Mouse (Mus musculus) ES-E14 (cell line): Measurements from ENCODE around the gene Gipc2. TPM values are rescaled to one million over a fixed set of nuclear protein-coding genes. Genes with fewer than 3 reads are reported as not detected.
A peak's percentile ranks its signal among the peaks of the same experiment; 100 is the strongest.

Source experiments
- DNase-seq: peaks from one replicate; pipeline ENCODE4 v3.0.0-alpha.2; 2013; ENCODE audit warnings: low read depth, low spot score
- H3K27ac ChIP-seq: 2 replicates; pipeline ENCODE4 v1.5.1; 2012; ENCODE audit warnings: low read depth, mild to moderate bottlenecking, low read length, moderate library complexity, mixed read lengths; ENCODE audit not compliant: poor library complexity, insufficient read depth, severe bottlenecking
- H3K36me3 ChIP-seq: 2 replicates; pipeline ENCODE4 v1.6.1; 2012; ENCODE audit warnings: mild to moderate bottlenecking, low read length, moderate library complexity, mixed read lengths; ENCODE audit not compliant: control insufficient read depth, poor library complexity, insufficient read depth, severe bottlenecking
- H3K4me1 ChIP-seq, 2 experiments: fragments of 150-350 bp in 1 of 2; sonication (generic) in 1 of 2; 2 replicates each; pipeline ENCODE4 v1.6.1; 2012; ENCODE audit warnings: low read length in 2 of 2, mild to moderate bottlenecking in 1 of 2, mixed read lengths in 1 of 2; ENCODE audit not compliant: control insufficient read depth in 2 of 2, insufficient read depth in 2 of 2, poor library complexity in 1 of 2
- H3K4me3 ChIP-seq, 2 experiments: fragments of 150-350 bp in 1 of 2; sonication (generic) in 1 of 2; 2 replicates each; pipeline ENCODE4 v1.5.1; 2012; ENCODE audit warnings: low read length in 2 of 2, low read depth in 1 of 2, mild to moderate bottlenecking in 1 of 2, mixed read lengths in 1 of 2; ENCODE audit not compliant: insufficient read depth in 1 of 2, poor library complexity in 1 of 2, severe bottlenecking in 1 of 2
- H3K9ac ChIP-seq: 2 replicates; pipeline ENCODE4 v1.6.1; 2012; ENCODE audit warnings: low read depth, mild to moderate bottlenecking, low read length, mixed read lengths; ENCODE audit not compliant: poor library complexity, insufficient read depth, severe bottlenecking
- H3K9me3 ChIP-seq: fragments of 150-350 bp; sonication (generic); 2 replicates; pipeline ENCODE4 v1.6.1; 2012; ENCODE audit warnings: low read depth, mild to moderate bottlenecking, low read length; ENCODE audit not compliant: control insufficient read depth, insufficient read depth
- CHD2 ChIP-seq: IDR thresholded peaks from 2 replicates; pipeline ENCODE4 v1.6.1; 2014; ENCODE audit warnings: mild to moderate bottlenecking, low read depth, low read length, inconsistent platforms
- HCFC1 ChIP-seq: IDR thresholded peaks from 2 replicates; pipeline ENCODE4 v1.6.1; 2012; ENCODE audit warnings: low read length, inconsistent platforms, borderline replicate concordance; ENCODE audit not compliant: insufficient read depth
- MAFK ChIP-seq: IDR thresholded peaks from 2 replicates; pipeline ENCODE4 v1.6.1; 2014; ENCODE audit warnings: mild to moderate bottlenecking, low read depth, low read length, inconsistent platforms; ENCODE audit not compliant: insufficient read depth
- ZC3H11A ChIP-seq: IDR thresholded peaks from 2 replicates; pipeline ENCODE4 v1.6.1; 2012; ENCODE audit warnings: low read depth, mild to moderate bottlenecking, inconsistent platforms, low read length, borderline replicate concordance
- ZNF384 ChIP-seq: IDR thresholded peaks from 2 replicates; pipeline ENCODE4 v1.6.1; 2012; ENCODE audit warnings: low read depth, low read length, inconsistent platforms
- in situ Hi-C, 2 experiments: fragments of 600-800 bp; cut with MboI; formaldehyde crosslinking; loops; one replicate each; pipeline ENCODE4 v1.15.1; 2025; ENCODE audit warnings: low sequenced_read_pairs in 2 of 2, inconsistent platforms in 1 of 2; ENCODE audit not compliant: unreplicated experiment in 2 of 2
- total RNA-seq: library from RNA; depleted of rRNA; stranded (reverse); fragments of 300-350 nt; gene quantifications from 2 replicates; pipeline ENCODE4 v1.2.3, GENCODE M21; 2012

The Gipc2 gene
- total RNA-seq, 1 experiment: 0.76 TPM

DNA sequence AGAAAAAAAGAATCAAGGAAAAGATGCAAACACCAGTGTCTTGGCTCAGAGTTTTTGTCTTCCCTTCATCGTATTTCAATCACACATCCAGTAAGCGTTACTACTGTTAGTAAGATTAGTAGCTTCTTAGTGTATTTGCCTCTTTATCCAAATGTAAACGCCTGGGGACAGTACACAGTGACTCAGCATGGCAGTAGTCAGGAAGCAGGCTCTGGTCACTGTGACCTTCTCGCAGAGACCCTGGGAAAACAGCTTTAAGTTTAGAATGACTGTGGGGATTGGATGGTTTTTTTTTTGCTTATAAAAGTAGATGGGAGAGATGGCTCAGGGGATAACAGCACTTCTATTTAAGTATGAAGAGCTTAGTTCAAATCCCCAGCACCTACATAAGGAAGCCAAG, 46.0 kb downstream of the Gipc2 start:
- DNase-seq: no peak

DNA sequence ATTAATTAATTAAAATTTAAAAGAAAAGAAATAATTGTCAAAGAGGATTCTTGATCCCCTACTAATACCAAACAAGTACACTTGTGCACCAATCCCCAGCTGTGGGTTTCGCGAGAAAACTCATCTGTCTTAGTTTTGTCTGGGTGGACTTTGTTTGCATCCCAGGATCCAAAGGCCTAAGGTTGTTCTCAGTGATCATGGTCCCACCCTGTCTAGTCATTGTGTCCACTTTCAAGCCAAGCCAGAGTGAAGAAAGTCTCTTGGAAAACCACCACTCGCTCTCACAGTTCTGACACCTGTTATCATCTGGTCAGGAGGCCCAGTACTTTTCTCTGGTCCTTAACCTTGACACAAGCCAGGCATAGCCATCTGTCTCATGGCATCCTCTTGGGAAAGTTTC, 48.1 kb downstream of the Gipc2 start:
- H3K36me3 ChIP-seq: no peaks in the 10 kb centered on the region
- H3K4me3 ChIP-seq: no peak overlapping the region
- H3K9ac ChIP-seq: no peak overlapping the region
- DNase-seq: no peak
- H3K4me1 ChIP-seq: peaks cover 0 to 7% of the 10 kb centered on the region in 2 experiments; a peak in 1 of 4 replicates
- H3K9me3 ChIP-seq: no peaks in the 10 kb centered on the region
- no peak for TF ChIP-seq ZC3H11A
- TF ChIP-seq CHD2: no peak
- no peak for TF ChIP-seq HCFC1
- no peak for TF ChIP-seq MAFK
- no peak for TF ChIP-seq ZNF384
- no peak overlapping the region for H3K27ac ChIP-seq
- in situ Hi-C loops: loop anchor here in 1 of 2 experiments (10.0 kb wide), 1 partner anchor 87 kb away; no protein-coding TSS in a partner anchor

More for the DNA sequence above, 46.0 kb downstream of the Gipc2 start:
- Histone ChIP-seq H3K27ac (no peak overlapping the region), H3K9ac (no peak overlapping the region), H3K4me3 (no peak overlapping the region), H3K36me3 (no peaks in the 10 kb centered on the region), H3K4me1 (peaks cover 0 to 9% of the 10 kb centered on the region in 2 experiments; a peak in 1 of 4 replicates), H3K9me3 (no peaks in the 10 kb centered on the region)
- in situ Hi-C loops: loop anchor here in 1 of 2 experiments (10.0 kb wide), 1 partner anchor 85 kb away; no protein-coding TSS in a partner anchor
- TF ChIP-seq MAFK (no peak), ZNF384 (no peak), CHD2 (no peak), HCFC1 (no peak), ZC3H11A (no peak)

DNA sequence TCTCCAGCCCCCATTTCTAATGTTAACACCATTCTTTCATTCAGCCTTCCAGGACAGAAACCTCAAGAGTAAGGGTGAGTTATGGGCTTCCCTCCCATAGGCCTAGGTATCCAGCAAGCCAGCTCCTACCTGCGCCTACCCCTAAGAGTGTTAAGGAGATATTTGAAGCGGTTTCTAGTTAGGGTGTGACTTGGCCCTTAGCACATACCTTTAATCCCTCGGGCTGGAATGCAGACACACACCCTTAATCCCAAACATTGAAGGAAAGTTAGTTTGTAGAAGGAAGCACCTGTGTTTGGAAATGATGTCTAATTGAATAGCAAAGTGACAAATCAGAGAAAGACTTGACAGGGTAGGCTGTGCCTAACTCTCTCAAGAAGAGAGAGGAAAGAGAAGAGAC, 49.9 kb downstream of the Gipc2 start:
- H3K36me3 ChIP-seq: no peaks in the 10 kb centered on the region
- TF ChIP-seq ZNF384 (no peak), CHD2 (no peak), ZC3H11A (no peak), MAFK (no peak), HCFC1 (no peak)
- in situ Hi-C loops: loop anchor here in 1 of 2 experiments (10.0 kb wide), 1 partner anchor 89 kb away; no protein-coding TSS in a partner anchor
- peaks cover 2 to 3% of the 10 kb centered on the region in 2 experiments; a peak in 2 of 4 replicates for H3K4me1 ChIP-seq
- no peak overlapping the region for H3K9ac ChIP-seq
- no peak overlapping the region for H3K4me3 ChIP-seq
- no peak for DNase-seq
- no peaks in the 10 kb centered on the region for H3K9me3 ChIP-seq
- H3K27ac ChIP-seq: no peak overlapping the region

DNA sequence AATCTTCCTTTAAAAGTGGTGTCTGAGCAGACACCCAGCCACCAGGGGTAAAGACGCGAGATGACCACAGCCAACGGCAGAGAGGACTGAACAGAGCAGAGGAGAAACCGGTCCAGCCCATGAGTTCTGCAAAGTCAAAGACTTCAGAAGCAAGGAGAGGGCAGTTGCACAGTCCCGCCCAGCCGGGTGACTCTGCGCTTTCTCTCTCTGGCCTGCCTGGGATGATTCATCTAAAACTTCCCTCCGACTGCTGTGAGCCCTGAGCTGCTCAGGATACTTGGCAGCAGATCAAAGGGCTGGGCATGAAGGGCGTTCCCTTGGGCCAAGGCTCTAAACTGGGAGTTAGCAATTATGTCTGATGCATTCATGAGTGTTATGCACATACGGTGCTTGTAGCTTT, 51.2 kb downstream of the Gipc2 start:
- Histone ChIP-seq H3K4me1 (peaks cover 3% of the 10 kb centered on the region in 2 experiments; a peak in 2 of 4 replicates), H3K4me3 (no peak overlapping the region), H3K27ac (no peak overlapping the region), H3K36me3 (no peaks in the 10 kb centered on the region), H3K9me3 (no peaks in the 10 kb centered on the region), H3K9ac (no peak overlapping the region)
- peak; percentile 33 for DNase-seq
- TF ChIP-seq ZC3H11A (no peak), CHD2 (no peak), HCFC1 (no peak), ZNF384 (no peak), MAFK (peak; percentile 48; the same call in 1 of the 2 replicates)
- in situ Hi-C loops: loop anchor here in 1 of 2 experiments (10.0 kb wide), 1 partner anchor 90 kb away; no protein-coding TSS in a partner anchor
